Mouse (Mus musculus) neutrophil, adult 5-6 weeks (primary cell): Measurements from ENCODE around the gene S100a16. TPM values are rescaled to one million over a fixed set of nuclear protein-coding genes. Genes with fewer than 3 reads are reported as not detected.

ENCODE experiments used
- ATAC-seq: fragments of 151-379, 151-347 bp; 2 replicates; pipeline ENCODE4 v1.8.0; 2017; ENCODE audit warnings: mild to moderate bottlenecking, moderate TSS enrichment; ENCODE audit not compliant: insufficient number of reproducible peaks, poor library complexity, low FRiP score, severe bottlenecking; ENCODE audit errors: extremely low read depth
- total RNA-seq: library from RNA; stranded (forward); fragments of 200-1000 nt; gene quantifications from 2 replicates; pipeline ENCODE4 v1.2.3, GENCODE M21; 2017

The S100a16 gene
- total RNA-seq, 1 experiment from 2014 or later: not detected

DNA sequence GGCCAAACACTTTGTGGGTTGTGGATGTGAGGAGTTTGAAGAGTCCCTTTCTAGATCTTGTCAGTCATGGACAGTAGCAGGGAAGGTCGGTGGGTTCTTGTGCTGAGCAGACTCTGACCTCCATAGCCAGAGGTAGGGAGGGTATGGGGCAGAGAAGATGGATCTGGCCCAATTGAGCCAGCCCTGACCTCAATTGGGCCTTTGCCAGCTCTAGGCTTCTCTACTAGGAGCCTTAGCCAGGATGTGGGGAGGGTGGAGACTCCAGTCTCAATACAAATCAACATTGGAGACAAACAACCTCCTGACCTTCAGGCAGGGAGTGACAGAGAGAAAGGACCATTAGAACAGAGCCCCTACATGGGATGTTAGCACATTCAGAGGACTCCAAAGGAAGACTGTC, 21.8 kb upstream of the S100a16 start:
- no peak for ATAC-seq

DNA sequence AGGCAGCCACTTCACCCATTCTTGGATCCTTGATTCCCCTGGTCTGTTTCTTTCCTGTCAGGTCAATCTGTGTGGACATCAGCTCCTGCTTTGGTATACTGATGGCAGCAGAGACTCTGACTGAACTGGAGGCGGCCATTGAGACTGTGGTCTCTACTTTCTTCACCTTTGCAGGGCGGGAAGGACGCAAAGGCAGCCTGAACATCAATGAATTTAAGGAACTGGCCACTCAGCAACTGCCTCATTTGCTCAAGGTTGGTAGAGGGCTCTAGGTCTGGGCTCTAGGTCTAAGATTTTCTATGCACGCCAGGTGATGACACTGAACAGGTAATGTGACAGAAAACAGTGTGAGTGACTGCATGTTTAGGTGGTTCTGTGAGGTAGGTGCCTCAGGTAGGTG, 21.3 kb upstream of the S100a16 start:
- ATAC-seq: no peak

GRCm38 (mm10) chr3:90517711-90518110, 19.3 kb upstream of the S100a16 start:
- no peak for ATAC-seq

DNA sequence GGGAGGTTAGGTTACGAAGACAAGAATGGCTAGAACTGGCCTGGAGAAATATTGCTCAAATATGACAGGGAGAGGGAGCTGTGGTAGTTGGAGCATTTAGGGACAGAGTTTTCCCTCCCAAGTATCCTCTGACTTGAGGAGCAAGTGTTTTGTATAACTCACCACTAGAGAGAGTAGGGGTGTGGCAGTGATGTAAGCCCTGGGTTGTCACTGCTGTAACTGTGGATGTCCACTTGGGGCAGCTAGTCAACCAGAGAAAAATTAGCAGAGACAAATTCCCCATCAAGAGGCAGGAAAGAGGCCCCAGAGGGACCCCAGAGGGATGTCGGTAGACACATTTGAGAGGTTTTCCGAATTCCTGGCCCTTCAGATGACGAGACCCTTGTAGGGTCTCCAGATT, 11.6 kb upstream of the S100a16 start:
- peak; percentile 59 for ATAC-seq

DNA sequence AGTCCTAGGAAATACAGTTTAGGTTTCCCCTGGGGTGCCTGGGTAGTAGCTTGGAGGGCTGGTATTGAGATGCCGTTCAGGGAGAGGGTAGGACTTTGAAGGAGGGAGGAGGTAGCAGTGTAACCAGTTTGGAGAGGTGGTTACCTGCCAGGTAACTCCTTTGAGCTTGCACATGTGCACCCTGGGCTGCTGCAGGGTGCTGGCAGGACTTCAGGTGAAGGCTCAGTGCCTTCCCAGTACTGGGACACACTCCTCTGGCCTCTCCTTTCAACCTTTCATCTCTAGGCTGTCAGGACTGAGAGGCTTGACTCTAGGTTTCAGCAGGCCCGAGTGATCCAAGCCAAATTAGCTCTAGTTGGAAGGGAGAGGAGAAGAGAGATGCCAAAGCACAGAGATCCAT, 11.0 kb upstream of the S100a16 start:
- ATAC-seq: no peak

DNA sequence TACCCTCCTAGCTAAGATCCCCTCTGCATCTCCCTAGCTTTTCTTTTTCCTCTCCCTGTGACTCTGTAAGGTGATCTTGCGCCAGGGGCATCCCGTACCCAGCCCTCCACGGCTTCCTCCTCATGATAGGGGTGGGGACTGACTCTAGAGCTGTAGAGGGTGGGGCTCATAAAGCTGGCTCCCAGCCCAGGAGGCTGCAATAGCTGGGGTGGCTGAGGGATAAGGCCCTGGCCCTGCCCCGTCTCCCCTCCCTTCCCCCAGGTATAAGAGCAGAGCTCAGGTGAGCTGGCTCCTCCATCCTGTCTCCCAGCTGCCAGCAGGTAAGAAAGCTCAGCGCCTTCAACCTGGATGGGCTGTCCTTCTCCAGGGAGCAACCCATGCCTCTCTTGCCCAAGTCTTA, 10.5 kb upstream of the S100a16 start, which contains the start of gene S100a14:
S100a14 (plus strand) TSS at position 277 of the 400 bp plus-strand sequence.
- no peak for ATAC-seq

GRCm38 (mm10) chr3:90527291-90527873, 9.7 kb upstream of the S100a16 start:
- no peak for ATAC-seq

GRCm38 (mm10) chr3:90531713-90532112, 5.3 kb upstream of the S100a16 start:
- no peak for ATAC-seq

GRCm38 (mm10) chr3:90535446-90535845, 1.6 kb upstream of the S100a16 start:
- ATAC-seq: no peak

- ATAC-seq: no peak
Measured at GRCm38 (mm10) chr3:90537905-90538296, 847 bp downstream of the S100a16 start.

GRCm38 (mm10) chr3:90540904-90541303, 3.9 kb downstream of the S100a16 start:
- ATAC-seq: no peak

- ATAC-seq: no peak
Measured at GRCm38 (mm10) chr3:90549676-90550420, 12.8 kb downstream of the S100a16 start.

DNA sequence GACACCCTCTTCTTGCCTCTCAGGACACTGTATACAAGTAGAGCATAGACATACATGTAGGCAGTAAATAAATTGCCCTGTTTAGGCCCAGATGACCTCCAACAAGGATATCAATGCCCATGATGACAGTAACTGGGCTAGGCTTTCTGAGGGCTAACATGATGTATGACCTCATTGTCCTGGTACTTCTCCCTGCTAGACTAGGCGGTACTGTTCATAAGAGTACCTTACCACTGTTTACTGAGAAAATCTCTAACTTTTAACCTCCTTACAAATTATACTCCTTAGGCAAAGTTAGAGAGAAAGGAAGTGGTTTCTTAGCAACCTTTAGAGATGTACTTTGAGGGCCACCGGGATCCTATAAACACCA, 13.4 kb downstream of the S100a16 start:
- no peak for ATAC-seq

GRCm38 (mm10) chr3:90552231-90552630, 15.2 kb downstream of the S100a16 start:
- no peak for ATAC-seq

DNA sequence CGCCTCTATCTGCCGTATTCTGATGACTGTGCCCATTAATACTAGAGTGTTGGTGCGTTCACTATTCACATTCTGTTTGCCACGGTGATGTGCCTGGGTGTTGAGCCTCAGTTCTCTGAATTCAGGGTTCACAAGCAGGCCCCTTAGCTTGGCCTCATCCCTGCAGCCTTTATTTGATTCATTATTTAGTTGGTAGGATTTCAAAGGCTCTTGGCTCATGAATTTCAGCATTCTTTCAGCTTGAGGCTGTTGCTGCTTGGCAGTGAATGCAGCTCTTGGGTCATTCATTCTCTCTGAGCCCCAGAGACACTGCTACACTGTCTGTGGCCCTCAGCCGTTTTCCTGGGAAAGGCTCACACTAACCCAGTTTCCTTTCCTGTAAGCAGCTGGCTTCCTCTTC, 18.9 kb downstream of the S100a16 start:
- ATAC-seq: no peak

GRCm38 (mm10) chr3:90560008-90560628, 23.1 kb downstream of the S100a16 start, which contains the start of gene S100a3:
Gene S100a3, plus strand, starts transcription at chr3:90560578.
- ATAC-seq: no peak

- ATAC-seq: no peak
Measured at GRCm38 (mm10) chr3:90574691-90575090, 37.6 kb downstream of the S100a16 start.

- ATAC-seq: no peak
Measured at GRCm38 (mm10) chr3:90575320-90575719, 38.3 kb downstream of the S100a16 start.

- no peak for ATAC-seq
Measured at GRCm38 (mm10) chr3:90576351-90577001, 39.4 kb downstream of the S100a16 start.

DNA sequence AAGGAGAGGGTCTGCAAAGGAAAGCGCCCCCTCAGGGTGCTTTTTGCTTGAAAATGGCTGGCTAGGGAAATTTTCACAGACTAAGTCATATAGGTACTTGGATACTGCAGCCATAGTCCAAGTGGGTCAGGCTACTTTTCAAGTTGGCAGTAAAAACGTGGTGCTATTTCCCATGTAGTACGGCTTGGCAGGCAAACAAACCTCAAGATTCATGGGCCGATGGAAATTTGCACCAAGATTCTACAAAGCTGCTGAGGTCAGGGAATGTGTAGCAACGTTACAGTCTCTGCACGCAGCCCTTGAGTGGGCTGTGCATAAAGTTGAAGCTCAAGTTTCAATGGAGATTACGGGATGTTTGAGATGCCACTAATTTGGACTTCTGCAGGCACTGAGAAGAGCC, 42.4 kb downstream of the S100a16 start:
- ATAC-seq: no peak
